20 mouse cellular contexts compared by ENCODE assay signal in the genomic region with DNA sequence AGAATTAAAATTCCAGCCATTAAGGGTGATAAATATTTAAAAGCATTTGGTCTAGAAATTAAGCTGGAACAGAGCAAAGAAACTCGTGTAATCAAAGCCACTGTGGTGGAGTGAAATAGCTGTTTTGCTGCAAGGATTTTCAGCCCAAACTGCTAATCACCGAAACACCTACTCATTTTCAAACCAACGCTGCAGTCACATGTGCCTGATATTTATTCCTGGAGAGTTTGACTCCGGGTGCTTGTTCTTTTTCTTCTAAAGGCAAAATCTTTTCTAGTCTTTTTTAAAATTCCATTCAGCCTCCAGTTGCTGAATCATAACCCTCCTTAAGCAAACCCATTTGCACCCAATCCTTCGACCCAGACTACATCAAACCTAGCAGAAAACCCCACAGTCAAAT.
A peak's percentile ranks its signal among the peaks of the same experiment; 100 is the strongest.
DNase-seq lines count a peak whose midpoint lies in the region.
"Had no signal": no experiment of that assay in that cellular context is flagged by ENCODE, and none has a peak within 500 bp of the region (broad histone marks: within the 10 kb centered on the region; RNA-seq: fewer than 3 reads in every experiment).

No protein-coding gene starts in this region.

- intact Hi-C loops in left cerebral cortex, postnatal 4 days (cut with DNase I), result no loop called here

- DNase-seq in layer of hippocampus, adult 18-20 months (ENCODE audit: low spot score in 2 of 2), result peak; percentile 11 to 62
- DNase-seq in layer of hippocampus, adult 11-12 months (ENCODE audit: low spot score), result no peak
- peak; percentile 21 to 31 for DNase-seq in left cerebral cortex, adult 9 months (ENCODE audit: low spot score in 2 of 2)
- no peak for DNase-seq in left cerebral cortex, postnatal 4 days
- DNase-seq in right cerebral cortex, adult 18-20 months, result peak; percentile 44
- no peak for DNase-seq in right cerebral cortex, postnatal 4 days
- peak; percentile 55 for DNase-seq in telencephalon, adult 2 months (ENCODE audit: low read depth, low spot score)
- no peak for DNase-seq in kidney, adult 8-10 months
- DNase-seq: adrenal gland, adult 2 months; adrenal gland, postnatal 14 days; cerebellum, adult 11-12 months; cerebellum, adult 8-10 months; cerebellum, postnatal 10 days; cerebellum, postnatal 36 days; embryo, embryonic 11 days; gastrocnemius, postnatal 10 days; gastrocnemius, postnatal 36 days; heart, adult 2 months; heart, postnatal 14 days; heart, postnatal 4 days had no signal

Comparison
In these comparisons a context has a peak if more than half of its experiments do, and no peak if none do; other contexts are left out.
1. DNase-seq: peak in layer of hippocampus, adult 18-20 months (2 of 2), left cerebral cortex, adult 9 months (2 of 2), right cerebral cortex, adult 18-20 months (single experiment) and telencephalon, adult 2 months (single experiment); none in layer of hippocampus, adult 11-12 months (single experiment), left cerebral cortex, postnatal 4 days (single experiment), right cerebral cortex, postnatal 4 days (single experiment) and kidney, adult 8-10 months (0 of 2).